Mouse (Mus musculus): ENCODE data around the gene Gab1.

Gab1 gene

GRCm38 (mm10) chr8:80840090-80840489 lies 40.2 kb downstream of the Gab1 start:
- no peak for DNase-seq

DNA sequence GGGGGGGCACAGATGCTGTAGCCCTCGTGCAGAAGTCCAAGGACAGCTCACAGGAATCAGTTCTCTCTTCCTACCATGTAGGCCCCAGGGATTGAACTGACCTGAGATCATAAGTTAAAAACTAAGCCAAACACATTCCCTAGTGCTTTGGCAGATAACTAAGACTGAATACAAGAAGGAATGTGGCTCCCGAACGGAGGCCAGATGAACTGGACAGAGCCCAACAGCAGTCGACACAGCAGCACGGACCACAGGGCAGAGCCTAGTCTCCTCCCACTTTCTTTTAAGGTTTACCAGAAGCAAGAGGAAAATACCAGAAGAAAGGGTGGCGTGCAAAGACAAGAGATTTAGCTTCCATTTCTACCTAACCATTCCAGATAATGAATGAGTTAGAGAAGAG lies 42.1 kb downstream of the Gab1 start:
- DNase-seq = peak; percentile 91

- no peak for DNase-seq
Observed at GRCm38 (mm10) chr8:80835401-80835800, 44.9 kb downstream of the Gab1 start.

DNA sequence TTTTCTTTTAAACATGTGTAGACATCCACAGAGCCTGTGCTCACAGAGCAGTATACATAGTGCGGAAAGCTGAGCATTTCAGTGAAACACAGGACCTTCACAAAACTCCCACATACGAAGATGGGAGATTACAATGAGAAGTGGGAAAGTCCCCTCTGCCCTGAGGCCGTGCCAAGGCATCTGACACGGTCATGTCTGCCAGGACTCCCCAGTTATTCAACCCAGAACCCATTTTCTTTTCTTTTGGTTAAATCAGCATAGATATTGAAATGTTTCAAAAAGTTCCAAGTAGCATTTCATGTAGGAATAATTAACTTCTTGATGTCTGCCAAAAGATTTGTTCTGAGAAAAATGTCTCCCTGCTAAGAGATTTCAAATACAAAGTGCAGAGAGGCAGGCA lies 45.9 kb downstream of the Gab1 start:
- DNase-seq = no peak

DNA sequence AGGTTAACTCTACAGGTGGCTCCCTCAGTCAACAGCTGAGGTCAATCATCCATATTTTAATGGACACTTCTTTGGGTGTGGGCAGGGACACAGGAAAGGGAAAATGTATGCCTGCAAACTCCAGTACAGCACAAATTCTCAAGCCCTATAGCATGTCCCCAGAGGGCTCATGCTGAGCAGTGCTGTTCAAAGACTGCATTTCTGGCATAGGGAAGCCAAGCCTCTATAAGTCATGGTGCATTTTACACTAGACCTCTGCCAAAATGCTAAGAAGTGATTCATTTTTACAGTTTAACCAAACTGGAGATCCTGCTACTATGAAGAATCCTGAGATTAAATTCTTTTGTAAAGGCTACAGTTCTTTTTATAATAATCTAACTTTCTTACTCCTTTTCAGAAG lies 47.8 kb downstream of the Gab1 start:
- no peak for DNase-seq

DNA sequence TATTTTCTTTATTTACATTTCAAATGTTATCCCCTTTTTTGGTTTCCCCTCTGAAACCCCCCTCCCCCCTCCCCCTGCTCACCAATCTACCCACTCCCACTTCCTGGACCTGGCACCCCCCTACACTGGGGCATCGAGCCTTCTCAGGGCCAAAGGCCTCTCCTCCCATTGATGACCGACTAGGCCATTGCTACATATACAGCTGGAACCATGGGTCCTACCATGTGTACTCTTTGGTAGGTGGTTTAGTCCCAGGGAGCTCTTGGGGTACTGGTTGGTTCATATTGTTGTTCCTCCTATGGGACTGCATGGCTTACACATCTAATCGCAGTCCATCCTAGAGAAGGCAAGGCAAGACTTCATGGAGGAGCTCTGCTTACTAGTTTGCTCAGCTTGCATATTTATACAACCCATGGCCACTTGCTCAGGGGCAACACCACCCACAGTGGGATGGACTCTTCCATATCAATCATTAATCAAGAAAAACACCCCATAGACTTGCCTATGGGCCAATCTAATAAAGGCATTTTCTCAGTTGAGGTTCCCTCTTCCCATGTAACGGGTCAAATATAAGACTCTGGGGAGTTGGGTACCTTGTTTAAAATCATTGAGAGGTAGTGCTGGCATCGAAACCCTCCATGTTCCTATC lies 48.3 kb downstream of the Gab1 start:
- DNase-seq = no peak

GRCm38 (mm10) chr8:80830724-80831566 lies 49.4 kb downstream of the Gab1 start:
- no peak for DNase-seq

DNA sequence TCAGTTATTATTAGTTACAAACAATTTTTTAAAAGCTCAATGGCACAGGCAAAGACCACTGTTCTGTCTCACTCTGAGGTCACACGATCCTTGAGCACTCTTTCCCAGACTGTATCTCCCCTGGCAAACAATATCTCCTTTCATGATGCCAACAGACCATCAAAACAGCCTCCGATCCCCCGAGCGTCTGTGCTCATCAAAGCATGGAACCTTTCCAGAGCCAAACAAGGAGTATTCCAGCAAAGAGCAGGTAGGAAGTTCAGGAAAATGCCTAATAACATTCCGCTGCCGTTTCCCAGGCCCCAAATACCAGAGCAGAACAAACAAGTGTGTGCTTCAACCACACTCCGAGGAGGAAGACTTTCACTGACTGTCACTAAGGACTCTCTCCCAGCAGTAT lies 50.2 kb downstream of the Gab1 start:
- DNase-seq = no peak

DNA sequence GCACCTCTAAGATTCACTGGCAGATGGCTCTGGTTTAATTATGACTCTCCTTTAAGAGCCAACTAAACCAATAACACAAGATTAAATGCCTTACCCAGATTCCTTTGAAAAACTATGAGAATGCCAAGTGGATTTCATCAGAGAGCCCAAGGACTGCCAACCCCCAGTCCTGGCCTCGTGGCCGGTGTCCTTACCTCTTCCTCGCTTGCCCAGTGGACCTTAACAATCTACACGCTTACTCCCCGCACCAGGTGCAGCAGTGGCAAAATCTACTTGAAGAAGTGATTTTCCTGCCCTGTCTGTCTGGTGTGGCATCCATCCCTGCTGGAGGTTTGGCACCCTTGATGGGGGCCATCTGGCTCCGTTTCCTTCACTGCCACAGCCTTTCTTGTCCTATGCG lies 53.3 kb downstream of the Gab1 start:
- peak; percentile 80 for DNase-seq

GRCm38 (mm10) chr8:80825136-80825535 lies 55.2 kb downstream of the Gab1 start:
- no peak for DNase-seq

- no peak for DNase-seq
Observed at GRCm38 (mm10) chr8:80824426-80824825, 55.9 kb downstream of the Gab1 start.

DNA sequence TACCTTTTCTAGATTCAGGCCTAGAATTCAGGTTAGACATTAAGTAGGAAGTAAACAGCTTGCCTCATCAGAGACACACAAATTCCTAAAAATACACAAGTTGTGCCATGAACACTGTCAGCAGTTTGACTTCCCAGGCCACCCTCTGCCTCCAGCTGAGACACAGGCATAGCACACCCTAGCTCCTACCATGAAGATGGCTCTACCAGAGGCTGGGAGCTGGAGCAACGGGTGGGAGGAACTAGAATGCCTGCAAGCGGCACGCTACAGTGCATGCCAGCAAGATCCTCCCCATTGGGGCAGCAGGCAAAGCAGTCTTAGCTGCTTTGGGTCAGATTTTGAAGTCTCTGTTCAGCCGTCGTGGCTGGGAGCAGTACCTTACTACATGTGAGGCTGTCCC lies 57.1 kb downstream of the Gab1 start:
- DNase-seq = no peak

GRCm38 (mm10) chr8:80821367-80822225 lies 58.7 kb downstream of the Gab1 start:
- DNase-seq = peak; percentile 40

GRCm38 (mm10) chr8:80818978-80819377 lies 61.3 kb downstream of the Gab1 start:
- no peak for DNase-seq

DNA sequence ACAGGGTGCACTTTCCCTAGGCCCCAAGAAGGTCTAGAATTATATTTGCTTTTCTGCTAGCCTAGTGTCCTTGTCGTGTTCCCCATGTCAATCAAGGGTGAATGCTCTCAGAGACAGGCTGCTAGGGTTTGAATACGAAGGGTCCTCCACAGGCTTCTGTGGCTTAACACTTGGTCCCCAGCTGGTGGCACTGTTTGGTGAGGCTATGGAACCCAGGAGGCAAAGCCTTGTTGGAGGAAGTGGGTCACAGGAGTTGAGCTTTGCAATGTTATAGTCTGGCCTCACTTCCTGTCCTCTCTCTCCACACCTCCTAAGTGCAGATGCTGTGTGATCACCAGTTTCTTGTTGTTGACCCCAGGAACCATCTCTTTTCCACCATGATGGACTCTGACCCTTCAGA lies 63.3 kb downstream of the Gab1 start:
- DNase-seq = no peak

- DNase-seq = no peak
Observed at GRCm38 (mm10) chr8:80815179-80815578, 65.1 kb downstream of the Gab1 start.

- DNase-seq = no peak
Observed at GRCm38 (mm10) chr8:80814087-80814791, 66.1 kb downstream of the Gab1 start.

- no peak for DNase-seq
Observed at GRCm38 (mm10) chr8:80813439-80813838, 66.9 kb downstream of the Gab1 start.

GRCm38 (mm10) chr8:80811591-80811991 lies 68.7 kb downstream of the Gab1 start:
- DNase-seq = peak; percentile 48

GRCm38 (mm10) chr8:80810916-80811315 lies 69.4 kb downstream of the Gab1 start:
- DNase-seq = no peak

- no peak for DNase-seq
Observed at GRCm38 (mm10) chr8:80810442-80810841, 69.9 kb downstream of the Gab1 start.

DNA sequence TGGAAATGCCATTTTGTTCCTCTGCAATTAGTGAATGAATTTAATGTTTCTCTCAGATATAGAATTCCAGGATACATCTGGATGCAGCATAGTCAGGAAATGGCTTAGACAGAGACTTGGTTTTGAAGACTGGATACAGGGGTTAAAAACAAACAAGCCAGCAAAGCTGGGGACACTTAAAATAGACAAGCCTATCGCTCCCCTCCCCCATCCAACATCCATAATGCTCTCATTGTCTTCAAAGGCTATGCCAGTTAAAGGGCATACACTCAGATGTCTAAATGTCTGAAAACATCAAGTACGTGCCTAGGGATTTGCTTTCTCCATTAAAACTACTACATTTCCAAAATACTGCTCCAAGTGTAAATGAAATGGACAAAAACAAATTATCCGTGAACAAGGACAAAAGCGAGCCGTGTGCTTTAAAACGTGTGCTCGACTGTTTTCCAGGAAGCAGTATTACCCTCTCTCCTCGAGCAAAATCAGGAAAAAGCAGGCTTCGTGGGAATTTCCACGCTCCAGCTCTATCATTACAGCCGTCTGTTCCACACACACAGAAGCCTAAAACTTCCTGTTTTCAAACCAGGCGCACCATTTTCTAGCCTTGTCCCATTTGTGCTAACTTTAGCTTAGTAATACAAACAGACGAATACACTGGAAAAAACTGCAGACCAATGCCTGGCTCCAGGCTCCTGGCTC lies 72.4 kb downstream of the Gab1 start:
- DNase-seq = no peak
